Mouse (Mus musculus) MEL-GATA-1-ER (cell line): Measurements from ENCODE around the gene Gapt.
"Not testable (repeated sequence)": the region's sequence is repeated elsewhere in the genome, so short reads cannot be mapped to it uniquely, and the experiment has no call there.

Experiments
- DNase-seq: peaks from one replicate; pipeline ENCODE4 v3.0.0-alpha.2; 2012; ENCODE audit warnings: low read depth; ENCODE audit errors: extremely low read depth

Gapt gene

DNA sequence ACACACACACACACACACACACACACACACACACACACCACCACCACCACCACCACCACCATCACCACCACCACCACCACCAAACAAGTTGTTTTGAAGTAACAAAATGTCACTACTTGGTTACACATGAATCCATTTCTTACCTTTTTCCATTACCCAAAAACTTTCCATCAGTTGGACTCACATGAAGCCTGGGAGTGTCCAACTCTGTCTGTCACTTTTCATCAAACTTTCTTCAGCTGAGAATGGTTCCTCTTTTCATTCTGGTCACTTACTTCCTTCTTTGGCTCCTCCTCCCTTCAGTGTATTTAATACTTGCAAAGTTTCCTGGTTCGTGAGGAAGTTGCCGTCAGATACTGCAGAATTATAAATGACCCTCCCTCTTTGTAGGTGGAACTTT lies at the start of gene Gapt:
TSS of gene Gapt (minus strand) at position 259 of the 400 bp plus-strand sequence.
- peak; percentile 71 for DNase-seq

DNA sequence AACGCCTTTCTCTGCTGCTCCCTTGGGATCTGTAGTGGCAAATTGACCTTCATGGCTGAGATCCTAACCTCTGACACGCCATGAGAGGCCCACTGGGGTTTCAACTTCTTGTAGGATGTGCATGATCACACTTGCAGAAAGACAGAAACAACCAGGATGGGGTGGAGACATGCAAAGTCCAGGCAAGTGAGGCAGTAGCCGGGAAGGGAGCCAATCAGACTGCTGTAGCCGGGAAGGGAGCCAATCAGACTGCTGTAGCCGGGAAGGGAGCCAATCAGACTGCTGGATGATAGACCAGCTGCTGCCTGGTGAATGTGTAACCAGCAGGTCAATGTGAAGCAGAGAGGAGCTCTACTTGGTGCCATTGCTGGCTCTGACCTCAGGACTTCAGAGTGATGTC lies 49.2 kb upstream of the Gapt start:
- no peak for DNase-seq

GRCm38 (mm10) chr13:110404686-110405085 lies 47.7 kb upstream of the Gapt start:
- not testable (repeated sequence) for DNase-seq

- DNase-seq: no peak
Measured at GRCm38 (mm10) chr13:110404059-110404458, 47.1 kb upstream of the Gapt start.

DNA sequence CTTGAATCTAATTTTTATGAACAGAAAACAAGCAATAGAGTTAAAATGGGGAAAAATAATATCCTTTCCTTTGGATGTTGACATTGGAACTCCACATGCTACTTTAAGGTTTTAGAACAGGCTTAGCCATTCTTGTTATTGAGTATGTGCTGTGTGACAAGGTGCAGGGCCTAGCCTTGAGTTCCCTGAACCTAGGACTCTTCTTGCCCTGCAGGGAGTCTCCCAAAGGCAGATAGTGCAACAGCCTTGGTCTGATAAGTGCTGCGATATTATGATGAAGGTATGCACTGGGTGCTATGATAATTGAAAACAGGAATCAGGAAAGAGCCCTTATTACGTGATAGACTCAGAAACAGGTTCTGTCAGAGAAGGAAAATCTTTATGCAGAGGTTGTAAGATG lies 44.9 kb upstream of the Gapt start:
- no peak for DNase-seq

DNA sequence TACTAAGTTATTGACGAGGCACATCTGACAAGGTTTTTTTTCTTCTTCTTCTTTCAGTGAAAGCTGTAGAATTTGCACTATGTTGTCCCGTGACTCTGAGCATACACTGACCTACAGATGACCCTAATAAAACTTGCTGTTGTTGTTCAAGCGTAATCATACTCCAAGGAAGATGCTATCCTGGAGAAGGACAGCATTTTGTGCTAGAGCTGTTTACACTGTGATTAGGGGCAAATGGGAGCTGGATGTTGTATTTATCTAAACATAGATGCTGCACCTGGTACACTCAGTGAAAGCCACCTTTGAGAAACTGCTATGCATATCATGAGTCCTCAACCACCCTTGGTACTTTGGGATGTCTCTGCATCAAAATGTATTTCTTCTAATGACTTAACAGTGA lies 44.4 kb upstream of the Gapt start:
- DNase-seq: no peak

GRCm38 (mm10) chr13:110398513-110399270 lies 41.7 kb upstream of the Gapt start:
- DNase-seq: no peak

GRCm38 (mm10) chr13:110397750-110398149 lies 40.8 kb upstream of the Gapt start:
- no peak for DNase-seq

- no peak for DNase-seq
Measured at GRCm38 (mm10) chr13:110395916-110396685, 39.1 kb upstream of the Gapt start.

GRCm38 (mm10) chr13:110395179-110395794 lies 38.3 kb upstream of the Gapt start:
- no peak for DNase-seq

- DNase-seq: no peak
Measured at GRCm38 (mm10) chr13:110394291-110395178, 37.5 kb upstream of the Gapt start, which contains the start of gene Plk2. Gene Plk2, plus strand, starts transcription at chr13:110395046.

GRCm38 (mm10) chr13:110392631-110393030 lies 35.6 kb upstream of the Gapt start:
- DNase-seq: no peak

DNA sequence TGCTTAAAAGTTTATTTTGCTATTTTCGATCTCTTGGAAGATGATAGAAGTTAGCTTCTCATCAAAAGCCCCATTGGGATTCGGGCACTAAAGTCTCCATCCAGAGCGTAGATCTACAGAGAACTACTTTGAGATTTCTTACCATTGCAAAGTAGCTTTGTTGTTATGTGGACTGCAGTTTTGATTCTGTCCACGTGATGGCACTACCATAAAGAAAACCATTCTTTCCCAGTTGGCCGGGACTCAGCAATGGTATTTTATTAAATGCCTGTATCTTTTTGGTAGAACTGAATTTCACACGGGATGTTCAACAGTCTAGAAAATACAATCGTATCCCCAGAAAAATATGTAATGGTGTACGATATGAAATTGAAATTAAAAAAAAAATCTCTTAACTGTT lies 35.2 kb upstream of the Gapt start:
- peak; percentile 26 for DNase-seq

GRCm38 (mm10) chr13:110384514-110384913 lies 27.5 kb upstream of the Gapt start:
- peak; percentile 91 for DNase-seq

DNA sequence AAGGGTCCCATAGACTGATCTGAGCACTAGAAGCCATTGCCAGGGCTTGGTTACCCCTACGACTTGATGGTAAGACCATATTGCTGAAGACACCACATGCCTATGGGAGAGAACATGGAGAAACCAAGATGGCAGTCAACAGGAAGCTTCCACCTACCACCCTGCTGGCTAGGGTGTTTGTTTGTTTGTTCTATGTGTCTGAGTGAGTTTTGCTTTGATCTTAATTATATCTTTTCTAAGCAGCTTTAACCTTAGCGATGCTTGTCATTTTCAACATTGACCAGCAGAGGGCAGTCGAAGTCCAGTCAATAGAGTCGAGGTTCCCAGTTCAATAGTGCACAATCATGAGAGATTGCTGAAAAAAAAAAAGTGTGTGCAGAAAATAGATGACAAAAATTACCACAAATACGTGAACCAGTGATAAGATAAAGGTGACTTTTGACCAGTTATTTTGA lies 25.5 kb upstream of the Gapt start:
- DNase-seq: no peak

GRCm38 (mm10) chr13:110369673-110370072 lies 12.7 kb upstream of the Gapt start:
- no peak for DNase-seq

DNA sequence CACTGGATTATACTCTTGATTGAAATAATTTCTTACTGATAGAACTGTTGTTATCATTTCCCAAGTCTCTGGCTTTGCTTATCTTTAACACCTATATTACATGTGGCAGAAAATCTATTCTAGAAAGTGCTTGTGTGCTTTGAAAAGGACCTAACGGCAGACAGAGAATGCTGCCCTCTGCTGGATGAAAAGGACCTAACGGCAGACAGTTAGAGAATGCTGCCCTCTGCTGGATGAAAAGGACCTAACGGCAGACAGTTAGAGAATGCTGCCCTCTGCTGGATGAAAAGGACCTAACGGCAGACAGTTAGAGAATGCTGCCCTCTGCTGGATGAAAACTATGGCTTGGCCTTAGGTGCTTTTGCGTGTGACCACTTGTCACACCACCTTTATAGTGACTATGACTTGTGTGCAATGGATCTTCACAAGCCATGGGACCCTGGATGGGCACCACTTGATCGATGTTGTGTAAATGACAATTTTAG lies 11.6 kb upstream of the Gapt start:
- peak; percentile 33 for DNase-seq

GRCm38 (mm10) chr13:110367961-110368555 lies 11.1 kb upstream of the Gapt start:
- DNase-seq: no peak

DNA sequence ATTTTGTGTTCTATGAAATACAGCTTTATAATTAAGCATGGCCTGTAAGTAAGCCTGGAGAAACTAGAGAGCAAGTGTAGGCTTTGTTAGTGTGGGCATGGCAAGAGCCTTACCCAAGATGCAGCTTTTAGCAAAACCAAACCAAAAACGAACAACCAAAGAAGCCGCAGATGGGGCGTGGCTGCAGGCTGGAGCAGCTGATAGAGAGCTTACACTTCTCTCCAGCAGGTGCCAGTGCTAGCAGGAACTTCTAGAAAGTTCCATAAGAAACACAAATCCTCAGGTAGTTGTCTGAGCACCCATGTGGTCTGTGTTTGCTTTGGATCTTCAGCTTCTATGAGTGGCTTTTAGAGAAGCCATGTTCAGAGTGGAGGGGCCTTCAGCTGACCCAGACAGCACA lies 9.5 kb upstream of the Gapt start:
- peak; percentile 33 for DNase-seq

GRCm38 (mm10) chr13:110363722-110364121 lies 6.7 kb upstream of the Gapt start:
- DNase-seq: no peak

DNA sequence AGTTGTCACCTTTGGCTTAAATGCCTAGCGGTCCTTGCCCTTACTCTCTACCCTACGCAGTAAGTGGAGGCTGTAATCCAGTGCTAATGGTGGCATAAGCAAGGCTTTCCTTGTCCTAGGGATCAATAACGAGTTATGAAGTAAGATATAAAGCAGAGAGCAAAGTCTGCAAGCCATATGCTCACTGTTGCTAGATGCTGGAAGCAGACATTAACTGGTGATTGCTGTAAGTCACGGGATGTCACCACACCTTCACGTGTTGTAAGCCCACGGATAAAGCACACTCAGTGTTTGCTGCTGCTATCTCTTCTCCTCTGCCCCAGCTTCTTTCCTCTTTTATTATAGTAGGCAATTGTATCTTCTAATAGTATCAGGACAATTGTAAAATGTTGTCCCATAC lies 5.9 kb downstream of the Gapt start:
- DNase-seq: no peak
